Mouse (Mus musculus) midbrain, embryonic 10.5 days (tissue): ENCODE data around the gene Tspear. TPM values are rescaled to one million over a fixed set of nuclear protein-coding genes. Genes with fewer than 3 reads are reported as not detected.
"Not testable (repeated sequence)": the region's sequence is repeated elsewhere in the genome, so short reads cannot be mapped to it uniquely, and the experiment has no call there.

Experiments used
- DNase-seq: peaks from one replicate; pipeline ENCODE4 v3.0.0-alpha.2; 2017; ENCODE audit warnings: low spot score
- H3K27ac ChIP-seq: fragments of 300-500 bp; sonication (generic); replicated peaks from 2 replicates; pipeline ENCODE4 v1.5.1; 2016; ENCODE audit warnings: mild to moderate bottlenecking
- H3K27me3 ChIP-seq: fragments of 300-500 bp; sonication (generic); 2 replicates; pipeline ENCODE4 v1.6.1; 2016; ENCODE audit warnings: low read depth, mild to moderate bottlenecking; ENCODE audit not compliant: poor library complexity, severe bottlenecking
- H3K36me3 ChIP-seq: fragments of 300-500 bp; sonication (generic); 2 replicates; pipeline ENCODE4 v1.6.1; 2016; ENCODE audit warnings: mild to moderate bottlenecking, moderate library complexity
- H3K4me1 ChIP-seq: fragments of 300-500 bp; sonication (generic); 2 replicates; pipeline ENCODE4 v1.6.1; 2016
- H3K4me3 ChIP-seq: fragments of 300-500 bp; sonication (generic); 2 replicates; pipeline ENCODE4 v1.5.1; 2016; ENCODE audit warnings: mild to moderate bottlenecking, moderate library complexity
- H3K9me3 ChIP-seq: fragments of 300-500 bp; sonication (generic); replicated peaks from 2 replicates; pipeline ENCODE4 v1.6.1; 2016; ENCODE audit warnings: mild to moderate bottlenecking
- WGBS: fragments of 180-500 bp; shearing (Covaris S2); methylation state at CpG from one replicate; pipeline ENCODE4 v1.1.7; 2016; 5-methylcytosine and 5-hydroxymethylcytosine counted together
- polyA plus RNA-seq: library from polyadenylated mRNA; unstranded; fragments of >200 nt; fragmentation: Nextera tagmentation; extraction: Ambion mirVana; gene quantifications from 2 replicates; pipeline ENCODE4 v1.2.1, GENCODE M21; 2016

The Tspear gene
- polyA plus RNA-seq, 1 experiment from 2014 or later: 0.84 TPM

GRCm38 (mm10) chr10:77769727-77770126, 83.4 kb downstream of the Tspear start:
- no peak overlapping the region for H3K4me3 ChIP-seq
- DNase-seq: no peak
- 83% methylated on average over 1 of the region's 1 CpGs for WGBS

DNA sequence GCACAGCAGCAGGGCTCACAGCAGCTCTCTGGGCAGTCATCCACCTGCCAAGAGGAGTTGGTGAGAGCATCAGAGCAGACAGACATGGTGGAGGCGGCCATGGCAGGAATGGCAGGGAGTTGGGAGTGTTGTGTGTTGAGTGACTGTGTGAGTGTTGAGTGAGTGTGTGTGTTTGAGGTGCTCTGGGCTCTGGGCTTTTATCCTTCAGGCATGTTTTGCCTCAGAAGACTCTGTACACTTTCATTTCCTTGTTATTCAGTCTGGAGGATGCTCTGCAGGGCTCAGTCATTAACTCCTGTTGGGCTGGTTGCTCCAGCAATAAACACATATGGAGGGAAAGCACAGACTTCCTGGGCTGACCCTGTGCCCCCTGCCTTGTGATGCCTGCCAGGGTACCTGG, 84.9 kb downstream of the Tspear start, which contains the start of gene Gm3238:
Gene Gm3238 (minus strand): TSS at position 101 of the 400 bp plus-strand sequence.
- 60% methylated on average over 1 of the region's 1 CpGs for WGBS
- not testable (repeated sequence) for DNase-seq, H3K9me3 ChIP-seq, H3K4me3 ChIP-seq, H3K4me1 ChIP-seq, H3K27me3 ChIP-seq, H3K36me3 ChIP-seq, H3K27ac ChIP-seq

More at GRCm38 (mm10) chr10:77769727-77770126, 83.4 kb downstream of the Tspear start:
- H3K36me3 ChIP-seq: no peaks in the 10 kb centered on the region
- H3K9me3 ChIP-seq: no peaks in the 10 kb centered on the region
- no peak overlapping the region for H3K27ac ChIP-seq
- H3K4me1 ChIP-seq: no peaks in the 10 kb centered on the region
- no peaks in the 10 kb centered on the region for H3K27me3 ChIP-seq

GRCm38 (mm10) chr10:77772142-77772541, 85.8 kb downstream of the Tspear start:
- not testable (repeated sequence) for H3K9me3 ChIP-seq, DNase-seq, H3K36me3 ChIP-seq, H3K27ac ChIP-seq, H3K27me3 ChIP-seq, H3K4me1 ChIP-seq, H3K4me3 ChIP-seq
- 83% methylated on average over 2 of the region's 3 CpGs for whole genome bisulfite sequencing

GRCm38 (mm10) chr10:77776844-77777243, 90.5 kb downstream of the Tspear start, which contains the start of gene Gm7138:
Gene Gm7138 (minus strand): TSS chr10:77776944.
- H3K27ac ChIP-seq, H3K27me3 ChIP-seq, H3K4me1 ChIP-seq, H3K4me3 ChIP-seq, H3K36me3 ChIP-seq, H3K9me3 ChIP-seq, DNase-seq: not testable (repeated sequence)
- WGBS: 59% methylated on average over 1 of the region's 1 CpGs

GRCm38 (mm10) chr10:77782442-77782841, 96.1 kb downstream of the Tspear start, which contains the start of gene Gm3250:
Gene Gm3250 (minus strand): TSS chr10:77782542.
- not testable (repeated sequence) for H3K9me3 ChIP-seq, H3K27me3 ChIP-seq, H3K4me3 ChIP-seq, H3K27ac ChIP-seq, DNase-seq, H3K36me3 ChIP-seq, H3K4me1 ChIP-seq
- WGBS: no CpG with 5 or more reads among the region's 1 CpGs

GRCm38 (mm10) chr10:77783396-77783795, 97.0 kb downstream of the Tspear start:
- not testable (repeated sequence) for H3K27ac ChIP-seq, H3K9me3 ChIP-seq, H3K4me1 ChIP-seq, DNase-seq, H3K4me3 ChIP-seq, H3K27me3 ChIP-seq, H3K36me3 ChIP-seq
- 100% methylated on average over 1 of the region's 3 CpGs for WGBS

DNA sequence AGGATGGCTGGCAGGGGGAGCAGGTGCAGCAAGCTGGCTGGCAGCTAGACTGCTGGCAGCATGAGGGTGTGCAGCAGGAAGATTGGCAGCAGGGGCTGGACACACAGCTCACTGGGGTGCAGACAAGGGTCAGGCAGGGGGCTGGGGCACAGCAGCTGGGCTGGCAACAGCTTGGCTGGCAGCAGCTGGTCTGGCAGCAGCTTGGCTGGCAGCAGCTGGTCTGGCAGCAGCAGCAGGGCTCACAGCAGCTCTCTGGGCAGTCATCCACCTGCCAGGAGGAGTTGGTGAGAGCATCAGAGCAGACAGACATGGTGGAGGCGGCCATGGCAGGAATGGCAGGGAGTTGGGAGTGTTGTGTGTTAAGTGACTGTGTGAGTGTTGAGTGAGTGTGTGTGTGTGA, 101.5 kb downstream of the Tspear start, which contains the start of gene Gm7137:
Gene Gm7137 (minus strand): TSS at position 325 of the 400 bp plus-strand sequence.
- H3K9me3 ChIP-seq, H3K4me1 ChIP-seq, H3K27ac ChIP-seq, DNase-seq, H3K36me3 ChIP-seq, H3K27me3 ChIP-seq, H3K4me3 ChIP-seq: not testable (repeated sequence)
- WGBS: 53% methylated on average over 1 of the region's 1 CpGs

GRCm38 (mm10) chr10:77788621-77789020, 102.3 kb downstream of the Tspear start:
- WGBS: 85% methylated on average over 2 of the region's 2 CpGs
- H3K4me3 ChIP-seq: no peak overlapping the region
- H3K4me1 ChIP-seq: 0 out of 2 replicates have a peak, but pooled peaks cover 3% of the 10 kb centered on the region
- H3K9me3 ChIP-seq: no peaks in the 10 kb centered on the region
- no peak overlapping the region for H3K27ac ChIP-seq
- no peaks in the 10 kb centered on the region for H3K36me3 ChIP-seq
- no peak for DNase-seq
- H3K27me3 ChIP-seq: no peaks in the 10 kb centered on the region

- Histone ChIP-seq H3K27me3 (no peaks in the 10 kb centered on the region), H3K36me3 (no peaks in the 10 kb centered on the region), H3K4me1 (peaks cover 22% of the 10 kb centered on the region), H3K4me3 (no peak within 1 kb of the TSS), H3K9me3 (no peaks in the 10 kb centered on the region), H3K27ac (peak within 1 kb of the TSS; percentile 59)
- WGBS: 57% methylated on average over 2 of the region's 2 CpGs
- no peak for DNase-seq
These were observed 108.6 kb downstream of the Tspear start, which contains the start of gene Gm9639 for GRCm38 (mm10) chr10:77794976-77795375. Gene Gm9639 (minus strand): TSS chr10:77795076.

- peak overlapping the region; percentile 69 for H3K27ac ChIP-seq
- no peak overlapping the region for H3K4me3 ChIP-seq
- H3K9me3 ChIP-seq: no peaks in the 10 kb centered on the region
- WGBS: 23% methylated on average over 3 of the region's 3 CpGs
- H3K27me3 ChIP-seq: no peaks in the 10 kb centered on the region
- H3K4me1 ChIP-seq: peaks cover 22% of the 10 kb centered on the region
- H3K36me3 ChIP-seq: no peaks in the 10 kb centered on the region
- DNase-seq: no peak
These were observed 111.3 kb downstream of the Tspear start for GRCm38 (mm10) chr10:77797677-77798076.

- WGBS: 32% methylated on average over 3 of the region's 3 CpGs
These were observed 112.0 kb downstream of the Tspear start for GRCm38 (mm10) chr10:77798164-77798920.

DNA sequence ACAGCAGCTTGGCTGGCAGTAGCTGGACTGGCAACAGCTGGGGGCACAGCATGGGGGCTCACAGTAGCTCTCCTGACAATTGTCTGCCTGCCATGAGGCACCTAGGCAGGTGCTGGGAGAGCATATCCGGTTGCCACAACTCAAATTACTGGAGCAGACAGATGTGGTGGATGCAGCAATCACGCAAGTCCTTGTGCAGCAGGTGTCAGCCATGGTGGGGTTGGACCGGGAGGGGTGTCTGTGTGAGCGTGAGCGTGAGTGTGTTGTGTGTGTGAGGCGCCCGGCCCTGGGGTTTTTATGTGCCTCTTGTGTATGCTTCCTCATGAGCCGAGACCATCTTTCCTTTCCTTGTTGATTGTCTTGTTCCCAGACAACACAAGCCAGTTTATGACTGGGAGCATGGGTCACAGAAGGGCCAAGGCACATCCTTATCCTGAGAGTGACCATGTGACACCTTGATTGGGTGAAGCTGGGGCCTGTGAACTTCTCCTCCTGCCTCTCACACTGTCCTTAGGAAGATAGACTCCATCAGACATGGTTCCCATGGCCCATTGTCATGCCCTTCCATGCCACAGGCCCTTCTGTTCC, 112.6 kb downstream of the Tspear start, which contains the start of gene Gm19668:
Gene Gm19668 (minus strand): TSS at position 213 of the 588 bp plus-strand sequence.
- DNase-seq: no peak
- Histone ChIP-seq H3K4me1 (peaks cover 19% of the 10 kb centered on the region), H3K9me3 (no peaks in the 10 kb centered on the region), H3K4me3 (no peak within 1 kb of the TSS), H3K27me3 (no peaks in the 10 kb centered on the region), H3K27ac (peak within 1 kb of the TSS; percentile 69), H3K36me3 (no peaks in the 10 kb centered on the region)
- WGBS: 70% methylated on average over 8 of the region's 8 CpGs

More at GRCm38 (mm10) chr10:77798164-77798920, 112.0 kb downstream of the Tspear start:
- H3K27me3 ChIP-seq, H3K9me3 ChIP-seq, DNase-seq, H3K36me3 ChIP-seq, H3K4me3 ChIP-seq: not testable (repeated sequence)
- Histone ChIP-seq H3K4me1 (peaks cover 21% of the 10 kb centered on the region), H3K27ac (peak overlapping the region; percentile 69)

DNA sequence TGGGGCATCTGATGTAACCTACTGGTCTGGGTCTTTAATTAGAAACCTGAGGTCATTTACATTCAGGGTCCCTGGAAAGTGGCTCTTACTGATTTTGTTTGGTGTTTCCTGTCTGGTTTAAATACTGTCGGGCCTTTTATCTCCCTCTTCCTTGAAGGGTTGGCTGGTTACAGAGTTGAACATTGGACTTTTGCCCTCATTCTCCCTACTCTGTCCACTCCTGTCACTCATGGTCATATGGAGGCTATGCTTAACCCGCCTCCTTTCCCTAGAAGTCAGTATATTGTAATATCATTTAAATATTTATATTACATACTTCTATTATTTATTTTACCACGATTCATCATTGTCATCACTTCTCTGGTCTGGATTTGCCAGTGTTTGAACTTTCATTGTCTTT, 117.7 kb downstream of the Tspear start:
- no peaks in the 10 kb centered on the region for H3K36me3 ChIP-seq
- H3K9me3 ChIP-seq: peaks cover 7% of the 10 kb centered on the region
- H3K27me3 ChIP-seq: no peaks in the 10 kb centered on the region
- H3K4me3 ChIP-seq: no peak overlapping the region
- 87% methylated on average over 3 of the region's 3 CpGs for WGBS
- DNase-seq: no peak
- H3K27ac ChIP-seq: no peak overlapping the region
- H3K4me1 ChIP-seq: no peaks in the 10 kb centered on the region; the same call in 1 of the 2 replicates
